Mouse (Mus musculus) heart, adult 2 months (tissue): ENCODE results near the gene Pon3. TPM values are rescaled to one million over a fixed set of nuclear protein-coding genes. Genes with fewer than 3 reads are reported as not detected.

Experiments
- DNase-seq, 2 experiments: peaks; one replicate each; pipeline ENCODE4 v3.0.0; 2021
- H3K27ac ChIP-seq: fragments of 200-600 bp; 2 replicates; pipeline ENCODE4 v1.8.1; 2022
- H3K27me3 ChIP-seq: fragments of 200-500 bp; 2 replicates; pipeline ENCODE4 v1.6.1; 2012; ENCODE audit warnings: mild to moderate bottlenecking, low read length, inconsistent platforms, mixed read lengths; ENCODE audit not compliant: control insufficient read depth, insufficient read depth
- H3K36me3 ChIP-seq: fragments of 200-500 bp; 2 replicates; pipeline ENCODE4 v1.6.1; 2012; ENCODE audit warnings: low read length, inconsistent platforms; ENCODE audit not compliant: control insufficient read depth, insufficient read depth
- H3K4me1 ChIP-seq: fragments of 200-500 bp; 2 replicates; pipeline ENCODE4 v1.6.1; 2011; ENCODE audit warnings: low read length; ENCODE audit not compliant: control insufficient read depth, insufficient read depth
- H3K4me3 ChIP-seq: fragments of 200-600 bp; 2 replicates; pipeline ENCODE4 v1.8.1; 2022
- H3K79me2 ChIP-seq: fragments of 200-500 bp; replicated peaks from 2 replicates; pipeline ENCODE4 v1.6.1; 2012; ENCODE audit warnings: mild to moderate bottlenecking, inconsistent platforms, low read length, moderate library complexity, mixed read lengths; ENCODE audit not compliant: control insufficient read depth, insufficient read depth
- H3K9ac ChIP-seq: fragments of 200-500 bp; 2 replicates; pipeline ENCODE4 v1.6.1; 2012; ENCODE audit warnings: low read depth, mild to moderate bottlenecking, control low read depth, inconsistent platforms, low read length, mixed read lengths
- CTCF ChIP-seq: fragments of 200-600 bp; IDR thresholded peaks from 2 replicates; pipeline ENCODE4 v1.8.1; 2022; ENCODE audit warnings: antibody characterized with exemption, mild to moderate bottlenecking, moderate library complexity
- EP300 ChIP-seq: fragments of 200-500 bp; IDR thresholded peaks from 2 replicates; pipeline ENCODE4 v1.6.1; 2011; ENCODE audit warnings: low read depth, low read length, control low read depth; ENCODE audit not compliant: insufficient read depth
- POLR2A ChIP-seq: fragments of 200-500 bp; IDR thresholded peaks from 2 replicates; pipeline ENCODE4 v1.6.1; 2011; ENCODE audit warnings: mild to moderate bottlenecking, low read depth, low read length, control low read depth; ENCODE audit not compliant: insufficient read depth
- WGBS: fragments of 180-500 bp; shearing (Covaris S2); methylation state at CpG from one replicate; pipeline ENCODE4 v1.1.7; 2018; 5-methylcytosine and 5-hydroxymethylcytosine counted together
- intact Hi-C: fragments of 180-260 bp; cut with DNase I; formaldehyde crosslinking; loops from one replicate; pipeline ENCODE4 v1.15.1; 2025
- long read RNA-seq: library from polyadenylated mRNA; stranded (forward); transcript quantifications from one replicate; pipeline ENCODE4 v2.0.0, GENCODE M21; 2021
- polyA plus RNA-seq: library from polyadenylated mRNA; depleted of rRNA; stranded (reverse); fragments of >200 nt; gene quantifications from 2 replicates; pipeline ENCODE4 v1.2.3, GENCODE M21; 2012; rRNA removed
- total RNA-seq, 2 experiments: library from RNA; stranded (reverse); gene quantifications; 2 replicates each; pipeline ENCODE4 v1.2.3; 2021

Gene Pon3
- 10 to 100 TPM; 21.4 to 22.6 TPM for total RNA-seq
- 16.5 and 29.4 TPM in 2 replicates for polyA plus RNA-seq
- long read RNA-seq, partial matches to known transcripts: 0 of 5 reads
- long read RNA-seq, other reads (novel, unspliced or antisense): 1 of 5 reads

DNA sequence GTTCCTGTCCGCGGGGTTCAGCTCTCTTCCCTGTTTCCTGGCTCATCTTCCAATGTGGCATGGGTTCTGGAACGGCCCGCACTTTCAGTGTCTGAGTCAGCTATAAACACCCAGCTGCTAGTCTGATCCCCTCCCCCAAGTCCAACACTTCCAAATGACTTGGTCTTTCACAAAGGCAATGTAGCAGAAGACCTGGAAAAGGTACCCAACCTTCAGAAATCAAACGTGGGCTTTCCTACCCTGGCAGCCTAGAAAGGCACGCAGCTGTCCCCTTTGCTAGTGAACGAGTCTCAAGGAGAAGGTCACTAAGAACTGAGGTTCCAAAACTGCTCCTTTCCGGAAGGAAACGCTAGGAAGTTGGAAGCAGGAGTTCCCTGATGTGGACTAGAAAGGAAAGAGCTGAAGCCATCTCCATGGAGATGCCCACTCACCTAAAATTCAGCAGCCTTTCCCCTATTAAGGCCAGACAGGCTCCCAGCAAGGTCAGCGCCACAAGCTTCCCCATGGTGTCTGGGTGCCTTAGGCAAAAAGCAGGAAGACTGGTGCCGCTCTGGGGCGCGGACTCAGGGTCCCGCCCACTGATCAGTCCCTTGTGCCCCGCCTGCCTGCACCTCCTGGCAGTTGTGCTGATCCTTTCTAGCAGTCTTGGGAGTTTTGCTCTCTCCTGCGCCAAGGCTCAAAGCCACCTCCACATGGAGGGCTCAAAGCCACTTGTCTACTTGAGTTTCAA lies at the start of gene Pon3:
TSS of gene Pon3 (minus strand) at position 565 of the 730 bp plus-strand sequence.
- DNase-seq: peak; percentile 74 to 78
- peak within 1 kb of the TSS; percentile 11 for H3K9ac ChIP-seq
- H3K4me3 ChIP-seq: peak within 1 kb of the TSS; percentile 57
- peak within 1 kb of the TSS; percentile 77 for H3K27ac ChIP-seq
- H3K27me3 ChIP-seq: no peaks in the 10 kb centered on the region
- TF ChIP-seq EP300 (no peak), CTCF (peak; percentile 14; the same call in 1 of the 2 replicates), POLR2A (peak; percentile 73)
- H3K79me2 ChIP-seq: no peaks in the 10 kb centered on the region
- peaks cover 2% of the 10 kb centered on the region for H3K4me1 ChIP-seq
- intact Hi-C loops: loop anchor here (5.0 kb wide), 1 partner anchor 126 kb away; the partner anchor contains the start of gene Asb4
- under 1% methylated on average over 16 of the region's 16 CpGs for WGBS
- H3K36me3 ChIP-seq: peaks cover 2% of the 10 kb centered on the region; the same call in 1 of the 2 replicates

DNA sequence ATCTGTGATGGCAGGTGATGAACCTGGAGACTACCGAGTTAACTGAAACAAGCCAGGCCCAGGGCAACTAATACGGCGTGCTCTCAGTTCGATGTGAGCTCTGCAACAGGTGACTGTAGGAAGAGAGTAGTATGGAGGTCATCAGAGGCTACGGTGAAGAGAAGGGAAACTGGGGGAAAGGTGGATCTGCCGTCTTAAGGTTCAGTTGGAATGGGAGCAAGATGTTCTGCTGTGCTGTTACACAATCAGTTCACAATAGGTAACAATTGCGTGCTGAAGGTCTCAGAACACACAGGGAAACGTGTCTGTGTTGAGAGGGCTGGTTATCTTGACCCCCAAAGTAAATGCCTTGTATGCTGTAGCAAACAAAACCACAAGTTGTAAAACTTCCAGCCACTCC lies 48.9 kb upstream of the Pon3 start:
- no peak for DNase-seq
- H3K4me3 ChIP-seq: no peak overlapping the region
- intact Hi-C loops: no loop called here
- H3K27me3 ChIP-seq: no peaks in the 10 kb centered on the region
- no peaks in the 10 kb centered on the region for H3K36me3 ChIP-seq
- no peaks in the 10 kb centered on the region for H3K4me1 ChIP-seq
- no peak for TF ChIP-seq EP300
- no peak for TF ChIP-seq CTCF
- TF ChIP-seq POLR2A: no peak
- no peak overlapping the region for H3K27ac ChIP-seq
- WGBS: 90% methylated on average over 8 of the region's 8 CpGs
- no peak overlapping the region for H3K9ac ChIP-seq
- H3K79me2 ChIP-seq: no peaks in the 10 kb centered on the region

DNA sequence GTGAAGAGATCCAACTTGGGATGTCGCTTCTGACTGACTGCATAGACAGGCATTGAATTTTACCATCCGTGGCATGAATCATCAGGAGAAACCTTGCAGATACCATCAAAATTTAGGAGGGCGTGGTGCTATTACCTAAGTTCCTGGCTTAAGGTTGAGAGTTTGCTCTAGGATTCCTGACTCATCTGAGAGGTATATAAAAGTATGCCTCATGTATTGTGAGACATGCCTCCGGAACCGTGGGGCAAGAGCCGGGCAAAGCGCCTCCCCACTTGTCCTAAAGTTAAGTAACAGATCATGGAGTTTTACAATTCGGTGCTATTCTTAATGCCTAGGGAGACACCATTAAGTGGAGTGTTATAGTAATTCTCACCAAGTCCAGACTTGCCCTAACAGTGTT lies 44.5 kb upstream of the Pon3 start:
- no peak for DNase-seq
- Histone ChIP-seq H3K27ac (no peak overlapping the region), H3K9ac (no peak overlapping the region), H3K27me3 (no peaks in the 10 kb centered on the region), H3K36me3 (no peaks in the 10 kb centered on the region), H3K4me1 (peaks cover 2% of the 10 kb centered on the region; the same call in 1 of the 2 replicates), H3K79me2 (no peaks in the 10 kb centered on the region), H3K4me3 (no peak overlapping the region)
- intact Hi-C loops: no loop called here
- 91% methylated on average over 8 of the region's 8 CpGs for WGBS
- TF ChIP-seq EP300: no peak
- no peak for TF ChIP-seq CTCF
- TF ChIP-seq POLR2A: no peak

DNA sequence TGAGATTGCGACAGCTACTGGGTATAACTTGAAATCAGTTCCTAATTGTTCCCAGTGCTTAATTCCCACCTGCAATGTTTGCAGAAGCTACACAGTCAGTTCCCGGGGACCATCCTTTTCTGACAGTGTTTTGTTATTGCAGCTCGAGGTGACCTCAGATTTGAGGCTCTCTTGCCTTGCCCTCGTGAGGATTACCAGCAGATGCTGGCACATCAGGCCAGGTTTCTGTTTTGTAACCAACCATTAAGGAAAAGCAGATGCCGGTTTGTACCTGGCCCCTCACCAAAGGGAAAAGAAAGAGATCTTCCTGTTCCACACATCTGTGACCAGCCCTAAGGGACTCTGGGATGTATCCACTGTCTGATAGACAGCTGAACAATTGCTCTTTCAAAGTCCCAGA lies 43.5 kb upstream of the Pon3 start:
- H3K27me3 ChIP-seq: no peaks in the 10 kb centered on the region
- TF ChIP-seq EP300 (no peak), CTCF (no peak), POLR2A (no peak)
- no peaks in the 10 kb centered on the region for H3K36me3 ChIP-seq
- H3K4me1 ChIP-seq: peaks cover 2% of the 10 kb centered on the region; the same call in 1 of the 2 replicates
- intact Hi-C loops: loop anchor here (2.0 to 10.0 kb wide), 6 partner anchors 39 to 1295 kb away; partner anchors contain the start of genes Asb4, Casd1, Gng11 and Pdk4
- H3K79me2 ChIP-seq: 0 out of 2 replicates have a peak, but pooled peaks cover 2% of the 10 kb centered on the region
- H3K9ac ChIP-seq: no peak overlapping the region
- DNase-seq: no peak
- no peak overlapping the region for H3K27ac ChIP-seq
- H3K4me3 ChIP-seq: no peak overlapping the region
- 75% methylated on average over 5 of the region's 5 CpGs for WGBS

DNA sequence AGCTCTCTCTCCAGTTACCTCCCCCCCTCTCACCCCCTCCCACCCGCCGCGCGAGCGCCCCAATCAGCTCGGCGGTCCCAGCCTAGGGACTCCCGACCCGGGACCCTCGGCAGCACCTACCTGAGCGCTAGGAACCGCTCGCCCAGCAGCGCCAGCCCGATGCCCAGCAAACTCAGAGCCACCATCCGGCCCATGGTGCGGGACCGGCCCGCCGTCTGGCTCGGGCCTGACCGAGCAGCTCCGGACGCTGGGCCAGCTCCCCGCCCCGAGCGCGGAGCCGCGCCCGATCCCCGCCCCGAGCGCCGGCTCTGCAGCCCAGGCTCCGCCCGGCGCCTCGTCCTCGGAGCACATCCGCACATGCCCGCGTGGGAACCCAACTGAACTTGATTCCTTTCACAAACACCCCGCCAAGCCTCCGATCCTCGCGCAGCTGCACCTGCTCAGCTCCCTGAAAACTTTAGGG lies 42.0 kb upstream of the Pon3 start, which contains the start of gene Pon2:
TSS of gene Pon2 (minus strand) at position 364 of the 463 bp plus-strand sequence.
- H3K27me3 ChIP-seq: no peaks in the 10 kb centered on the region
- WGBS: under 1% methylated on average over 43 of the region's 47 CpGs
- H3K27ac ChIP-seq: peak within 1 kb of the TSS; percentile 95
- intact Hi-C loops: loop anchor here (2.0 to 10.0 kb wide), 6 partner anchors 37 to 1293 kb away; partner anchors contain the start of genes Asb4, Casd1, Gng11 and Pdk4
- H3K36me3 ChIP-seq: no peaks in the 10 kb centered on the region
- peaks cover 2% of the 10 kb centered on the region; the same call in 1 of the 2 replicates for H3K79me2 ChIP-seq
- DNase-seq: peak; percentile 93 to 94
- peaks cover 2% of the 10 kb centered on the region; the same call in 1 of the 2 replicates for H3K4me1 ChIP-seq
- peak within 1 kb of the TSS; percentile 91 for H3K9ac ChIP-seq
- peak within 1 kb of the TSS; percentile 72 for H3K4me3 ChIP-seq
- TF ChIP-seq POLR2A (peak; percentile 65; the same call in 1 of the 2 replicates), CTCF (peak; percentile 29), EP300 (no peak)
